Mouse (Mus musculus): ENCODE data around the gene Mtor.

Mtor gene

GRCm38 (mm10) chr4:148531341-148531740 is 82.9 kb downstream of the Mtor start:
- DNase-seq (ENCODE audit: low spot score in 2 of 2) = no peak

DNA sequence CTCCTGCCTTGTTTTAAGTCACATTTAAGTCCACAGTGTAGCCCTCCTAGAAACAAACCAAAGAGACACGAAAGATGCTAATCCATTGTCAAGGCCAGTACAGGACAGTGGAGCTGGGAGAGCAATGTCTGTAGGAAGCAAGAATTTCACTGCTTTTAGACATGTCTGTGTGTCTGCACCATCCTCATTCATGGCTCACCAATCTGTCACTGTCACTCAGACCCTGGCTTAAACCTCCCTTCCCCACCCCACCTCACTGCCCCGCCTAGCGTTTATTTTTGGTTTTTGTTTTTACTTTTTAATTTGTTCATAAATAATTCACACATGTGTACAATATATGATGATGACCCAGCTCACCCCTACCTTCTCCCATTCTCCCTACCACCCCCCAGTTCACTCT is 84.1 kb downstream of the Mtor start:
- no peak for DNase-seq (ENCODE audit: low spot score in 2 of 2)

DNA sequence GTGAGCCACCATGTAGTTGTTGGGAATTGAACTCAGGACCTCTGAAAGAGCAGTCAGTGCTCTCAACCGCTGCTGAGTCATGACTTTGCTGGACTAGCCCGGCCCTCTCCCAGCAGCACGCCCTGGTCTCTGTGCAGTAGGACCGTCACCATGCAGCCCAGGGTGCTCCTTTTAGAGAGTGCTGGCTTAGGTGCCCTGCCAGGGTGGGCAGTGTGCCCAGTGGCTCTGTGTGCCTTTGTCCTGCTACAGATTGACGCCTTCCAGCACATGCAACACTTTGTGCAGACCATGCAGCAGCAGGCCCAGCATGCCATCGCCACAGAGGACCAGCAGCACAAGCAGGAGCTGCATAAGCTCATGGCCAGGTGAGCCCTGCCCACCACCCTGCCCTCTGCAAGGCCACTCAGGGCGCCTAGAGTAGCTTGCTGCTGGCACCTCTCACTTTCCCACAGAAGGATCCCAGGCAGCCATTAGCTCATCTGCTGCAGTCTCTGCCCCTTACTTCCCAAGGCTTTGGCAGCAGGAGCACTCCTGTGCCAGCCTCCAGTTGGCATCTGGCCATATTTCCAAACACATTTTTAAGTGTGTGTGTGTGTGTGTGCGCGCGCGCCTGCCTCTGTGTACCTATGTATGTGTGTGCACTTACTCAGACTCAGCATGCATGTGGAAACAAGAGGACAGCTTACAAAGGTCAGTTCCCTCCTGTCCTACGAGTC is 85.4 kb downstream of the Mtor start:
- peak in 1 of 2 experiments; percentile 51 for DNase-seq (ENCODE audit: low spot score in 2 of 2)

- peak in 1 of 2 experiments; percentile 16 for DNase-seq (ENCODE audit: low spot score in 2 of 2)
Observed at GRCm38 (mm10) chr4:148535876-148536275, 87.5 kb downstream of the Mtor start.

DNA sequence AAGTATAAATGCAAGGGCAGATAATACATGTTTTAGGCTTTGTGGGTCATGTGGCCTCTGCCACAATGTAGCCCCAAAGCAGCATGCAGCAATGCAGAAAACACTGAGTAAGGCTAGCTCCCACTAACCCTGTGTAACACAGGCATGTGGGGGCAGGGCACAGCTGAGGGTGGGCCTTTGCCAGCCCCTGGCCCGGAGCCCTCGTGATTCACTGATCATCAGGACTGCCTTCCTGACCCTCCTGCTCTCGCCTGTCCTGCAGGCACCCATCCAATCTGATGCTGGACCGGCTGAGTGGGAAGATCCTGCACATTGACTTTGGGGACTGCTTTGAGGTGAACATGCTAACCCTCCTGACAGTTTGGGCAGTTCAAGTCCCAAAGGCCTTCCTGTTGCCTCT is 100.7 kb downstream of the Mtor start:
- peak in 1 of 2 experiments; percentile 29 for DNase-seq (ENCODE audit: low spot score in 2 of 2)

DNA sequence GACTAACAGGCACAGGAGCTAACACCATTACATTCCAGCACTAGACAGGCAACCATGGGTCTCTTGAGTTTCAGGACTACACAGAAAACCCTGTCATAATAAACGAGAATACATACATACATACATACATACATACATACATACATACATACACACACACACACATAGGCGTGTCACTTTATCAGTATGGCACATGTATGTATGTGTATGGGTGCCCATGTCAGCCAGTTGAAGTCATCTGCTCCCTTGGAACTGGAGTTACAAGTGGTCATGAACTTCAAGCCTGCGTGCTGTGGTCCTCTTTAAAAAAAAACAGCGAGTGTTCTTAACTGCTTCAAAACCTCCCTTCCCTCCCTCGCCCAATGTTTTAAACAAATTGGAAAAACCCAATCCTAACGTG is 109.4 kb downstream of the Mtor start:
- DNase-seq (ENCODE audit: low spot score in 2 of 2) = no peak

DNA sequence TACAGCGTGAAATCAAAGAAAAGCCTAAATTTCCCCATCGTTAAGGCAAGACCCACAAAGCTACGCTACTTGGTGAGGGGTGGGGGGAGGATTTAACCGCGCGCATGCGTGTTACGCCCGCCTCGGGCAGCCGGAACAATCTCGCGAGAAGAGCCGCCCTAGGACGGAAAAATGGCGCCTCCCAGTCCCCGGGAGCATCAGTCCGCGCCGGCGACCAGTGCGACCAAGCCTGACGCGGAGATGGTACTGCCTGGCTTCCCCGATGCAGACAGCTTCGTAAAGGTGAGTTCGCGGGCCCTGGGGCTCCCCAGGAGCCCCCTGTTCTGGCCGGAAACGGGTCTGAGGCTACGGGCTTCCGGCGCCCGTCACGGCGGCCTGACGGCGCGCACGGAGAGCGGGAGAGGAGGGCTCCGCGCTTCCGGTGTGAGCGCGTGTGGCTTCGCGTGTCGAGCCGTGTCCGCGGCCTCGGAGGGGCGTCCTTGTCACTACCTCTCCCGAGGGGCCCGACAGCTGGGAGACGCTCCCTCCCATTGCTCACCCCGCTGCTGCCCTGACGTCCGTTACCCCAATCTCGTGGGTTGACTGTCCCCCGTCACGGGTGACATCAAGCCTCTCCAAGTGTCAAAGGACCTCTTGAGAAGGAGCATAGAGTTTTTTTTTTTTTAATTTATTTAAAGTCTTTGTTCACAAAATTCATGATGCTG is 110.0 kb downstream of the Mtor start, which contains the start of gene Exosc10:
TSS of gene Exosc10 (plus strand) at position 133 of the 704 bp plus-strand sequence.
- peak; percentile 86 to 88 for DNase-seq (ENCODE audit: low spot score in 2 of 2)

GRCm38 (mm10) chr4:148562676-148563075 is 114.3 kb downstream of the Mtor start:
- DNase-seq (ENCODE audit: low spot score in 2 of 2) = no peak

DNA sequence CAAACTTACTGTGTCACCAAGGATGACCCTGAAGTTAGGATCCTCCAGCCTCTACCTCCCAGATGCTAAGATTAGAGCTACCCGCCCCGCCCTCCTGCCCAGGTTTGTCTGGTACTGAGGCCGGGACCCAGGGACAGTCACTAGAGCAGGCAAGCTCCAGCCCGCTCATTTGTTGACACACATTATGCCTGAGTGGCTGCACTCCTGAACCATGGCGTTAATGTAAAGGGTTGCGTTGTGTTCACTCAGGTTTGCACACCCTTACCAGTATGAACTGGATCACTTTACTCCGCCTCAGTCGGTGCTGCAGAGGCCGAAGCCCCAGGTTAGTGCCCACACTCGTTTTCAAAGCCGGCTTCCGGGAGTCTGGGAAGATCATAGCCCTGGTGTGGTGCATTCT is 115.2 kb downstream of the Mtor start:
- DNase-seq (ENCODE audit: low spot score in 2 of 2) = no peak

- DNase-seq (ENCODE audit: low spot score in 2 of 2) = no peak
Observed at GRCm38 (mm10) chr4:148570138-148570537, 121.7 kb downstream of the Mtor start.

DNA sequence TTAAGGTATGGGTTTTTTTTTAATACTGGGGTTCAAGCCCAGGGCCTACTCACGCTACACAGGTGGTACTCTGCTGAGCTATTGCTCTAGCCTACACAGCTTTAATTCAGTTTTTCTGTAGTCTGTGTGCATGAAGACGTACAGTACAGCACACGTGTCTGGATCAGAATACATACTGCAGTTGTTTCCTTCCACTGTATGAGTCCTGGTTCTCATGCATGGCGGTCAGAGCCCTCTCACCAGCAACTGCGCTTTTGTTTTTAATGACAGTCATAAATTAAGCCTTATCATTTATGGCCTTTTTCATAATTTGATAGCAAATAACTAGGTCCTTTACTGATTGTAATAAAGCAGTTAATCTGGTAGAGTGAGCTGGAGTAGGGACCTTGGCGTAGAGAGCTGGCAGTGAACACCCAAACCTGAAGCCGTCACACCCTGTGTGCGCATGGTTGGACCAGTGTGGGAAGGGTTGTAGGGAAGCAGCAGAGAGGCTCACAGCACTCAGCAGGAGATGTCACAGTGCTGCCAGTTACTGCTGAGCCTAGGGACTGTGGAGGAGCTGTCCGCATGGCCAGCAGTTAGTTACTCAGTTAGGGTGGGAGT is 122.4 kb downstream of the Mtor start:
- DNase-seq (ENCODE audit: low spot score in 2 of 2) = no peak

GRCm38 (mm10) chr4:148573222-148573621 is 124.8 kb downstream of the Mtor start:
- DNase-seq (ENCODE audit: low spot score in 2 of 2) = no peak

DNA sequence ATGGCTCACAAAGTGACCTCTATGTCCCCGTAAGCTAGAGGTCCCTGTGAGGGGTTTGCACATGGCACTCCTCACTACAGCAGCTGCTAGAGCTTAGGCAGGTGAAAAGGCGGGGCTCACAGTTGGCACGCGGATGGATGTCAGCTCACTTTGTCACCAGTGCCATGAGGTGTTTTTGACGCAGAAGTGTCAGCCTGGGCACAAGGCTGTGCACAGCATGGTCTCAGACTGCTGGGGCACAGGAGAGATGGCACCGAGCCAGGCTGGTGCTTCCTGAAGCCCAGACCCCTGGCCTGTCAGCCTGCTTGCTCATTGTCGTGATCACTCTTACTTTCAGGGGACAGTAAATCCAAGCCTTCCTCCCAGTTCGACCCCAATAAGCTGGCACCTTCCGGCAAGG is 132.4 kb downstream of the Mtor start:
- peak in 1 of 2 experiments; percentile 23 for DNase-seq (ENCODE audit: low spot score in 2 of 2)

- DNase-seq (ENCODE audit: low spot score in 2 of 2) = no peak
Observed at GRCm38 (mm10) chr4:148581422-148581821, 133.0 kb downstream of the Mtor start.

DNA sequence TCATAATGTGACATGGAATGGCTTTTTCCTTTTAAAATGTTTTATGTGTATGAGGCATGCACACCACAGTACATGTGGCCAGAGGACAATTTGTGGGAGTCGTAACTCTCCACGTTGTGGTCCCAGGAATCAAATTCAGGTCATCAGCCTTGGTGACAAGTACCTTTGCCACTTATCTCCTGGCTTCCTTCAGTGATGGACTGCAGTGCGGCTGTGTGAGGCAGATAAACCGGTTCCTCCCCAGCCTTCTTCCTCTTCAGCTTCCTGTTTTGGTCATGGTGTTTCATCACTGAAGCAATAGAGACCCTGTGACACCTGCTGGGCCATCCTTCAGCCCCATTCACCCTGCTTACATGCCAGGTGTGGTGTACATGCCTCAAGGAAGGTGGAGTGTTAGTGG is 134.8 kb downstream of the Mtor start:
- no peak for DNase-seq (ENCODE audit: low spot score in 2 of 2)

DNA sequence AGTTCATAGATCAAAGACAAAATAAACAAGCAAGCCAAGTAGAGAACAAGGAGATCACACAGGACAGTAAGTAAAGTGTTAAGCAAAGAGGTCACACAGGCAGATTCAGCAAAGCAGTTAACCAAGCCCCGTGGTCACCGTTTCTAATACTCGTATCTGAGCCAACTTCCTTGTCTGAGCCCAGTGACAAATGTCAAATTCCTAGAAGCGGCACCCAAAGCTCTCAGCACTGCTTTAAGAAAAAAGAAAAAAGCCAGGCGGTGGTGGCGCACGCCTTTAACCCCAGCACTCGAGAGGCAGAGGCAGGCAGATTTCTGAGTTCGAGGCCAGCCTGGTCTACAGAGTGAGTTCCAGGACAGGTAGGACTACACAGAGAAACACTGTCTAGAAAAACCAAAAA is 138.2 kb downstream of the Mtor start:
- no peak for DNase-seq (ENCODE audit: low spot score in 2 of 2)

GRCm38 (mm10) chr4:148588793-148589192 is 140.4 kb downstream of the Mtor start:
- peak in 1 of 2 experiments; percentile 38 for DNase-seq (ENCODE audit: low spot score in 2 of 2)

GRCm38 (mm10) chr4:148589565-148589964 is 141.2 kb downstream of the Mtor start:
- no peak for DNase-seq (ENCODE audit: low spot score in 2 of 2)

GRCm38 (mm10) chr4:148590421-148591170 is 142.2 kb downstream of the Mtor start:
- DNase-seq (ENCODE audit: low spot score in 2 of 2) = no peak

DNA sequence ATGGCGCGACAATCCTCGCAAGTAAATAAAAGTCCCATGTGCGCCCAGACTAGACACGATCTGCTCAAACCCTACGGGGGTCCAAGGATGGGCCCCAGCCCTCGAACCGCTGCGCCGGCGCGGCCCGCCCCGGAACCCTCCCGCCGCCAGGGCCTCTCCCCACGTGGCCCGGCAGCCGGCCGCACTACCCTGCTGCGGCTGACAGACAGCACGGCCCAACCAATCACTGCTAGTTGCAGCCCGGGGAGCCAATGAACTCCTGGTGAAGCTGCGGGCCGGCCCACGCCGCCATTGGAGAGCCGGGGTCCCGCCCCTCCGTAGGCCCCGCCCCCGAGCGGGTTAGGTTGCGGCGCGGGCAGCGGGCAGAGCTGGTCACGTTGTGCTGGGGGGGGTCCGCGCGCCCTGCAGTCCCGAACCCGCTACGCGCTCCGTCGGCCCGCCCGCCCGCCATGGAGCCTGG is 142.8 kb downstream of the Mtor start, which contains the start of gene Srm:
TSS of gene Srm (plus strand) at position 333 of the 460 bp plus-strand sequence.
- peak; percentile 89 to 97 for DNase-seq (ENCODE audit: low spot score in 2 of 2)

- DNase-seq (ENCODE audit: low spot score in 2 of 2) = no peak
Observed at GRCm38 (mm10) chr4:148591637-148592380, 143.4 kb downstream of the Mtor start.

Measured in cerebellum, postnatal 4 days (tissue).